9 mouse cellular contexts compared by ENCODE assay signal in genomic region chr13:74010678-74011077, GRCm38 (mm10). TPM values are rescaled to one million over a fixed set of nuclear protein-coding genes. Genes with fewer than 3 reads are reported as not detected.
DNase-seq lines count a peak whose midpoint lies in the region; ATAC-seq lines count a peak whose summit lies in the region.
"Had no signal": no experiment of that assay in that cellular context is flagged by ENCODE, and none has a peak within 500 bp of the region (broad histone marks: within the 10 kb centered on the region; RNA-seq: fewer than 3 reads in every experiment).

No protein-coding gene starts in this region.

- 12% methylated on average over 3 of the region's 3 CpGs for WGBS in liver, embryonic 11.5 days
- WGBS in embryonic facial prominence, embryonic 12.5 days: 8% methylated on average over 3 of the region's 3 CpGs
- WGBS in hindbrain, embryonic 16.5 days: 15% methylated on average over 3 of the region's 3 CpGs
- 11% methylated on average over 3 of the region's 3 CpGs for WGBS in midbrain, embryonic 10.5 days

- H3K9ac ChIP-seq in liver, embryonic 11.5 days (ENCODE audit: low read depth, low read length): no peak overlapping the region
- no peak overlapping the region for H3K9ac ChIP-seq in embryonic facial prominence, embryonic 12.5 days
- H3K9ac ChIP-seq in hindbrain, embryonic 16.5 days (ENCODE audit: low read depth, low read length): peak overlapping the region; percentile 76

- ATAC-seq in liver, embryonic 11.5 days (replicated peaks; ENCODE audit: low FRiP score): no peak
- no peak for ATAC-seq in embryonic facial prominence, embryonic 12.5 days (ENCODE audit: insufficient number of reproducible peaks, insufficient read depth, low FRiP score, low TSS enrichment)
- ATAC-seq in hindbrain, embryonic 16.5 days: peak; percentile 64

- peak overlapping the region; percentile 81 for H3K4me2 ChIP-seq in liver, embryonic 11.5 days
- H3K4me2 ChIP-seq in embryonic facial prominence, embryonic 12.5 days (replicated peaks): peak overlapping the region; percentile 99
- H3K4me2 ChIP-seq in hindbrain, embryonic 16.5 days (ENCODE audit: low read length): peak overlapping the region; percentile 90

- H3K4me1 ChIP-seq in liver, embryonic 11.5 days (replicated peaks; ENCODE audit: control insufficient read depth, insufficient read depth, low read length): peaks cover 8% of the 10 kb centered on the region; the same call in 1 of the 2 replicates
- H3K4me1 ChIP-seq in embryonic facial prominence, embryonic 12.5 days: 0 out of 2 replicates have a peak, but pooled peaks cover 9% of the 10 kb centered on the region
- H3K4me1 ChIP-seq in hindbrain, embryonic 16.5 days (ENCODE audit: control insufficient read depth, insufficient read depth, low read depth, low read length): peaks cover 15% of the 10 kb centered on the region
- peaks cover 23% of the 10 kb centered on the region for H3K4me1 ChIP-seq in midbrain, embryonic 10.5 days

- H3K4me3 ChIP-seq in liver, embryonic 11.5 days (ENCODE audit: low read depth, low read length): peak overlapping the region; percentile 58
- H3K4me3 ChIP-seq in embryonic facial prominence, embryonic 12.5 days: peak overlapping the region; percentile 48
- peak overlapping the region; percentile 72 for H3K4me3 ChIP-seq in hindbrain, embryonic 16.5 days (ENCODE audit: low read length)
- H3K4me3 ChIP-seq in midbrain, embryonic 10.5 days: peak overlapping the region; percentile 68

- no peaks in the 10 kb centered on the region for H3K36me3 ChIP-seq in liver, embryonic 11.5 days (ENCODE audit: control insufficient read depth, insufficient read depth, low read length)
- no peaks in the 10 kb centered on the region for H3K36me3 ChIP-seq in embryonic facial prominence, embryonic 12.5 days
- no peaks in the 10 kb centered on the region for H3K36me3 ChIP-seq in hindbrain, embryonic 16.5 days (ENCODE audit: control insufficient read depth, insufficient read depth, low read length)
- no peaks in the 10 kb centered on the region for H3K36me3 ChIP-seq in midbrain, embryonic 10.5 days

- DNase-seq in liver, embryonic 11.5 days (ENCODE audit: low spot score): no peak
- no peak for DNase-seq in liver
- DNase-seq in midbrain, embryonic 10.5 days (ENCODE audit: low spot score): no peak
- DNase-seq in telencephalon, adult 2 months (ENCODE audit: low read depth, low spot score): peak; percentile 76
- no peak for DNase-seq in T-cell, adult 2 months (ENCODE audit: low spot score)
- DNase-seq in gastrocnemius, postnatal 10 days: no peak

- no peak overlapping the region for H3K27ac ChIP-seq in liver, embryonic 11.5 days (ENCODE audit: low read depth, low read length)
- no peak overlapping the region for H3K27ac ChIP-seq in embryonic facial prominence, embryonic 12.5 days
- peak overlapping the region; percentile 77 for H3K27ac ChIP-seq in hindbrain, embryonic 16.5 days (ENCODE audit: low read depth, low read length)
- no peak overlapping the region for H3K27ac ChIP-seq in midbrain, embryonic 10.5 days (replicated peaks)

- H3K9me3 ChIP-seq in liver, embryonic 11.5 days (ENCODE audit: control insufficient read depth, low read length): no peaks in the 10 kb centered on the region
- no peaks in the 10 kb centered on the region for H3K9me3 ChIP-seq in embryonic facial prominence, embryonic 12.5 days
- no peaks in the 10 kb centered on the region for H3K9me3 ChIP-seq in hindbrain, embryonic 16.5 days (ENCODE audit: control insufficient read depth, low read length)
- H3K9me3 ChIP-seq in midbrain, embryonic 10.5 days (replicated peaks): no peaks in the 10 kb centered on the region

- H3K27me3 ChIP-seq in liver, embryonic 11.5 days (replicated peaks; ENCODE audit: control insufficient read depth, insufficient read depth, low read length): peaks cover 62% of the 10 kb centered on the region
- peaks cover 30% of the 10 kb centered on the region for H3K27me3 ChIP-seq in embryonic facial prominence, embryonic 12.5 days
- H3K27me3 ChIP-seq in hindbrain, embryonic 16.5 days (replicated peaks; ENCODE audit: control insufficient read depth, insufficient read depth, low read length): no peaks in the 10 kb centered on the region
- H3K27me3 ChIP-seq in midbrain, embryonic 10.5 days (ENCODE audit: low read depth, poor library complexity, severe bottlenecking): peaks cover 51% of the 10 kb centered on the region

RNA-seq across cellular contexts. Expression of gene Tppp, which starts 1.5 kb away (rescaled TPM):
- 0.14 and 0.32 TPM in 2 replicates for polyA plus RNA-seq in liver, embryonic 11.5 days (2014; fragmentation: Nextera tagmentation; extraction: Ambion mirVana)
- polyA plus RNA-seq in embryonic facial prominence, embryonic 12.5 days (2016; fragmentation: Nextera tagmentation; extraction: Ambion mirVana): 0.89 and 1.1 TPM in 2 replicates
- polyA plus RNA-seq in hindbrain, embryonic 16.5 days (2015; fragmentation: Nextera tagmentation; extraction: Ambion mirVana): 13.9 and 14.6 TPM in 2 replicates
- 1.00 and 1.9 TPM in 2 replicates for polyA plus RNA-seq in midbrain, embryonic 10.5 days (2016; fragmentation: Nextera tagmentation; extraction: Ambion mirVana)
- 1 to 10 TPM; 5.5 to 5.8 TPM for total RNA-seq in gastrocnemius, postnatal 10 days (2021)

RNA-seq across cellular contexts. Expression of gene Zdhhc11, which starts 47.0 kb away (rescaled TPM):
- not detected in 2 replicates for polyA plus RNA-seq in liver, embryonic 11.5 days (2014; fragmentation: Nextera tagmentation; extraction: Ambion mirVana)
- polyA plus RNA-seq in embryonic facial prominence, embryonic 12.5 days (2016; fragmentation: Nextera tagmentation; extraction: Ambion mirVana): not detected in 2 replicates
- polyA plus RNA-seq in hindbrain, embryonic 16.5 days (2015; fragmentation: Nextera tagmentation; extraction: Ambion mirVana): not detected in 2 replicates
- not detected in 2 replicates for polyA plus RNA-seq in midbrain, embryonic 10.5 days (2016; fragmentation: Nextera tagmentation; extraction: Ambion mirVana)
- total RNA-seq in gastrocnemius, postnatal 10 days (2021): not detected
- polyA plus RNA-seq: large intestine, adult 2 months had no signal

RNA-seq across cellular contexts. Expression of gene Cep72, which starts 51.4 kb away (rescaled TPM):
- 17.1 and 17.6 TPM in 2 replicates for polyA plus RNA-seq in liver, embryonic 11.5 days (2014; fragmentation: Nextera tagmentation; extraction: Ambion mirVana)
- polyA plus RNA-seq in embryonic facial prominence, embryonic 12.5 days (2016; fragmentation: Nextera tagmentation; extraction: Ambion mirVana): 19.7 and 20.0 TPM in 2 replicates
- 6.8 and 7.2 TPM in 2 replicates for polyA plus RNA-seq in hindbrain, embryonic 16.5 days (2015; fragmentation: Nextera tagmentation; extraction: Ambion mirVana)
- 22.5 and 25.6 TPM in 2 replicates for polyA plus RNA-seq in midbrain, embryonic 10.5 days (2016; fragmentation: Nextera tagmentation; extraction: Ambion mirVana)
- 1 to 10 TPM; 1.6 to 2.7 TPM for total RNA-seq in gastrocnemius, postnatal 10 days (2021)
